Mouse (Mus musculus): ENCODE measurements at regions not wholly inside any gene's neighbourhood (a gene's known extent, or its start where the extent isn't known, plus 50 kb on each side); places are given as distances from the start of the nearest gene placed in this dataset.

DNA sequence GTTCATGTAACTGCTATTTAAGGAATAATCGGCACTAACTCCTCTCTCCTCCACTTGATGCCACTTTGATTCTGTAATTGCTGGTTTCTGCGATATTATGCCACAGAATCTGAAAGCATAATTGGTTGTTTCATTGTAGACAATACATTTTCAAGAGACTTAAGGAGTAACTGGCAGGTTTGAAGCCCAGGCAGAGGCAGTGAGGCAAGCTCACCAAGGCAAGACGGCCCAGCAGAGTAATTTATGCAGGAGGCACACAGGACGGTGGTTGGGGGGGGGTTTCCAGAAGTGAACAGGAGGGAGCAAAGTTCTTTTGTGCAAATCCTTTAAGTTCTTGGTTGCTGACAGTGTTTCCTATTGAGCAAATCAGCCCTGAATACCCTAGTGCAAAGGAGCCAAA lies 249.6 kb downstream of the Drd1 start:
- no peak overlapping the region for H3K27ac ChIP-seq (ENCODE audit: low read depth, low read length)
- no peaks in the 10 kb centered on the region for H3K9me3 ChIP-seq (ENCODE audit: control insufficient read depth, low read length)
- no peak for ATAC-seq (ENCODE audit: low FRiP score)
- no peaks in the 10 kb centered on the region for H3K36me3 ChIP-seq (ENCODE audit: control insufficient read depth, insufficient read depth, low read length)
- no peak for DNase-seq (ENCODE audit: low spot score)
- H3K27me3 ChIP-seq (ENCODE audit: control insufficient read depth, insufficient read depth, low read length), result no peaks in the 10 kb centered on the region
- H3K4me2 ChIP-seq (replicated peaks; ENCODE audit: low read depth, low read length), result no peak overlapping the region
- no peak overlapping the region for H3K9ac ChIP-seq (ENCODE audit: low read depth, low read length)
- H3K4me1 ChIP-seq (replicated peaks; ENCODE audit: control insufficient read depth, insufficient read depth, low read length), result no peaks in the 10 kb centered on the region
- H3K4me3 ChIP-seq (ENCODE audit: low read depth, low read length), result no peak overlapping the region
- WGBS, result 57% methylated on average over 4 of the region's 4 CpGs

DNA sequence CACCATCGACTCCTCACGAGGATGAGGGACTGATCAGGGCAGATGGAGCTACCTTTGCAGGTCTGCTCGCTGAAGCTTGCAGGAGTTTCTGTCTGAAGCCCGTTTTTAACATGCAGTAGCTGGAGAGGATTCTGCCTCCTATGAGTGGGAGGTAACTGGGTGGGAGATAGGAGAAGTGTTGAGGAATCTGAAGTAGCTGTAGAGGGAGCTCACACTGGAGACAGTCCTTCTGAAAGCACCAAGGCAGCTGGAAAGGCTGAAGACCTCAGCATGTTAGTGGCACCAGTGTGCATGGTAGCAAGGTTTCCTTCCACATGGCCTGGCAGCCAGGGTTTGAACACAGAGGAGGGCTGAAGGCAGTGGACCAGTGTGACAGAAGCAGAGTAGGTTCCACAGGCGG lies 254.5 kb downstream of the Drd1 start:
- no peak overlapping the region for H3K4me3 ChIP-seq (ENCODE audit: low read depth, low read length)
- no peak overlapping the region for H3K9ac ChIP-seq (ENCODE audit: low read depth, low read length)
- H3K4me2 ChIP-seq (replicated peaks; ENCODE audit: low read depth, low read length), result no peak overlapping the region
- no peak overlapping the region for H3K27ac ChIP-seq (ENCODE audit: low read depth, low read length)
- ATAC-seq (ENCODE audit: low FRiP score), result no peak
- DNase-seq (ENCODE audit: low spot score), result no peak
- H3K27me3 ChIP-seq (ENCODE audit: control insufficient read depth, insufficient read depth, low read length), result no peaks in the 10 kb centered on the region
- no peaks in the 10 kb centered on the region for H3K36me3 ChIP-seq (ENCODE audit: control insufficient read depth, insufficient read depth, low read length)
- H3K4me1 ChIP-seq (replicated peaks; ENCODE audit: control insufficient read depth, insufficient read depth, low read length), result no peaks in the 10 kb centered on the region
- 86% methylated on average over 5 of the region's 5 CpGs for WGBS
- no peaks in the 10 kb centered on the region for H3K9me3 ChIP-seq (ENCODE audit: control insufficient read depth, low read length)

DNA sequence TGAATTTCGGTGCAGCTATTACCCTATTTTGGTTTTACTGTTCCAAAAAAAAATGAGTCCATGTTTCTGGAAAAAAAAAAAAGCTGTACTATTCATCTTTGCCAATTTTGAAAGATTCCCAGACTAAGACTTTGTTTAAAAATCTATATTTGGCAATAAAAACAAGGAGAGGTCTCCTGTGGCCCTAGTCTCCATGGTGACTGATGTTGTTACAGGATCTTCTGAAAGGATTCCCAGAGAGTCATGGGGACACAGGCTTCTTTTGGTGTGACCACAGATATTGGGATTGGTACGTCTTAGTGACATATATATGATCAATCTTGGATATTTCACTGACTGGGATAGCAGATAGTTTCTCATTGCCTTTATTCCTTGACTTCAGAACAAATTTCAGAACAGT lies 266.7 kb downstream of the Drd1 start:
- H3K36me3 ChIP-seq (ENCODE audit: control insufficient read depth, insufficient read depth, low read length), result no peaks in the 10 kb centered on the region
- H3K4me3 ChIP-seq (ENCODE audit: low read depth, low read length), result no peak overlapping the region
- DNase-seq (ENCODE audit: low spot score) (no peak), ATAC-seq (ENCODE audit: low FRiP score) (no peak)
- H3K4me1 ChIP-seq (replicated peaks; ENCODE audit: control insufficient read depth, insufficient read depth, low read length), result no peaks in the 10 kb centered on the region
- no peak overlapping the region for H3K9ac ChIP-seq (ENCODE audit: low read depth, low read length)
- no peak overlapping the region for H3K27ac ChIP-seq (ENCODE audit: low read depth, low read length)
- no peak overlapping the region for H3K4me2 ChIP-seq (replicated peaks; ENCODE audit: low read depth, low read length)
- H3K27me3 ChIP-seq (ENCODE audit: control insufficient read depth, insufficient read depth, low read length), result no peaks in the 10 kb centered on the region
- H3K9me3 ChIP-seq (ENCODE audit: control insufficient read depth, low read length), result no peaks in the 10 kb centered on the region
- 80% methylated on average over 2 of the region's 2 CpGs for WGBS

DNA sequence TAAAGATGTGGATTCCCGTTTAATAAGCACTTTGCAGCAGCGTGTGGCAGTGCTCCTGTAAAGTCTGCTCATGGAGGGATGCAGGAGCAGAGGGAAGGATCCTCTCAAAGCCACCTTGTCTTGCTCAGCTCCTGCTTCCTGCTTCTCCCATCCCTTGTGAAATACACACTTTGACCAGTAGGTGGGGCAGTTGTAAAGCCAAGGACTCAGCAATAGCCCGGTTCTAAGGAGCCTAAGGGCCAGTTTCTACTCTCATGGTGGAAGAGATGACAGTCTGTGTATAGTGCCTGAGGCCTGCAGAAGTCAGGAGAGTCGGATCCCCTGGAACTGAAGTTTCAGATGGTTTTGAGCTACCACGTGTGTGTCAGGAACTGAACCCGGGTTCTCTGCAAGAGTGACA lies 272.0 kb downstream of the Drd1 start:
- no peaks in the 10 kb centered on the region for H3K4me1 ChIP-seq (replicated peaks; ENCODE audit: control insufficient read depth, insufficient read depth, low read length)
- H3K9ac ChIP-seq (ENCODE audit: low read depth, low read length), result no peak overlapping the region
- ATAC-seq (ENCODE audit: low FRiP score), result no peak
- no peak overlapping the region for H3K27ac ChIP-seq (ENCODE audit: low read depth, low read length)
- DNase-seq (ENCODE audit: low spot score), result peak; percentile 92
- no peak overlapping the region for H3K4me2 ChIP-seq (replicated peaks; ENCODE audit: low read depth, low read length)
- no peaks in the 10 kb centered on the region for H3K36me3 ChIP-seq (ENCODE audit: control insufficient read depth, insufficient read depth, low read length)
- no peaks in the 10 kb centered on the region for H3K27me3 ChIP-seq (ENCODE audit: control insufficient read depth, insufficient read depth, low read length)
- H3K4me3 ChIP-seq (ENCODE audit: low read depth, low read length), result no peak overlapping the region
- no peaks in the 10 kb centered on the region for H3K9me3 ChIP-seq (ENCODE audit: control insufficient read depth, low read length)
- 22% methylated on average over 6 of the region's 6 CpGs for WGBS

DNA sequence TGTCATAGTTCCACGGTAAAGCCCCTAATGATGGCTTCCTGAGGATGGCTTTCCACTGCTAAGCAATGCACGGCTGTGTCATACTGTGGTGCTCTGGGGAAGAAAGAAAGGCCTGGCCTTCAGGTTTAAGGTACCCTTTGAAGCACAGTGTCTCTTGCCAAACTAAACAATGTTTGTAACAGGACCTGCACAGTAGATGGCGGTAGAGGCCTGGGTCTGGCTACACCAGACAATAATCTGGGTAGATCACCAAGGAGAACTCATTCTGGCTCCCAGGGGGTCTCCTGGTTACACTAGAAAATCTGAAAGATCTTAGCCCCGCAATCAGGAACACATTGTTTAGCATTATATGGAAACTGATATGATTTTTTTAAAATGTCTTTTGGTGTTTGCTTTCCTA lies 276.4 kb downstream of the Drd1 start:
- Histone ChIP-seq H3K9me3 (ENCODE audit: control insufficient read depth, low read length) (no peaks in the 10 kb centered on the region), H3K4me3 (ENCODE audit: low read depth, low read length) (no peak overlapping the region), H3K27ac (ENCODE audit: low read depth, low read length) (no peak overlapping the region), H3K4me2 (replicated peaks; ENCODE audit: low read depth, low read length) (no peak overlapping the region), H3K4me1 (replicated peaks; ENCODE audit: control insufficient read depth, insufficient read depth, low read length) (no peaks in the 10 kb centered on the region), H3K36me3 (ENCODE audit: control insufficient read depth, insufficient read depth, low read length) (no peaks in the 10 kb centered on the region), H3K9ac (ENCODE audit: low read depth, low read length) (no peak overlapping the region), H3K27me3 (ENCODE audit: control insufficient read depth, insufficient read depth, low read length) (no peaks in the 10 kb centered on the region)
- ATAC-seq (ENCODE audit: low FRiP score), result no peak
- 54% methylated on average over 4 of the region's 4 CpGs for WGBS
- peak; percentile 59 for DNase-seq (ENCODE audit: low spot score)

DNA sequence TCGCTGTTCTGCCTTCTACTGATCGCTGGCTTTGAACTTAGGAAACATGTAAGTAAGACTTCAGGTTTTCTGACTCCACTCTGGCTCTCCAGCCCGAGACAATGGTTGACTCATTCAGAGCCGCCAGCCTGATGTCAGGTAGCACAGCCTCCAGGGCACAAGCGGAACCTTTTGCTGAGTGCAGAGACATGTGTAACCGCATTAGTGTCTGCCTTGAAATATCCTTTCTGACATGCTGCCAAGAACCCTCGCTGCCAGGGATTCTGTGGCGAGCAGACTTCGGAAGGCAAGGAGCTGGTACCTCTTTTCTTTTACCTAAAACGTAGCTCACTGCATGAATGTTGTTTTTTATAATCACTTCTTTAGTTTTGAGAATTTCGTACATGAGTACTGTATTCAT lies 279.1 kb downstream of the Drd1 start:
- Histone ChIP-seq H3K27me3 (ENCODE audit: control insufficient read depth, insufficient read depth, low read length) (no peaks in the 10 kb centered on the region), H3K36me3 (ENCODE audit: control insufficient read depth, insufficient read depth, low read length) (no peaks in the 10 kb centered on the region), H3K9ac (ENCODE audit: low read depth, low read length) (no peak overlapping the region), H3K27ac (ENCODE audit: low read depth, low read length) (no peak overlapping the region), H3K4me2 (replicated peaks; ENCODE audit: low read depth, low read length) (no peak overlapping the region), H3K4me3 (ENCODE audit: low read depth, low read length) (no peak overlapping the region), H3K9me3 (ENCODE audit: control insufficient read depth, low read length) (no peaks in the 10 kb centered on the region), H3K4me1 (replicated peaks; ENCODE audit: control insufficient read depth, insufficient read depth, low read length) (no peaks in the 10 kb centered on the region)
- WGBS, result 93% methylated on average over 11 of the region's 11 CpGs
- DNase-seq (ENCODE audit: low spot score) (no peak), ATAC-seq (ENCODE audit: low FRiP score) (no peak)

DNA sequence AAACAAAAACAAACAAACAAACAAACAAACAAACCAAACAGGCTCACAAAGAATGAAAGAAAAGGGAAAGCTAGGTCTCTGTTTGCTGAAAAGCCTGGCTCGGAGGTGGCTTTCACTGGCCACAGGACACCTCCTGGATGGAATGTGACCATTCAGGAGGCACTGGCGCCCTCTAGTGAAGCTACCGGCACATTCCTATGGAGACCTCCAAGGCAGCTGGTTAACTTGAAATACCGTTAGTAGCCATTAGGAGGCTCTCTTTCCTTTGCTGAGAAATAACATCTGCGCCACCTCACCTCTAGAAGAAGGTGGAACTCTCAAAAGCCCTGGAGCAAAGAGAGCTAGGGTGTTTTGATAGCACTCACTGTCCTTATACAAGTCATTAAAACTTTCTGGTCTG lies 279.8 kb downstream of the Drd1 start:
- Histone ChIP-seq H3K4me3 (ENCODE audit: low read depth, low read length) (no peak overlapping the region), H3K4me2 (replicated peaks; ENCODE audit: low read depth, low read length) (no peak overlapping the region), H3K36me3 (ENCODE audit: control insufficient read depth, insufficient read depth, low read length) (no peaks in the 10 kb centered on the region), H3K9ac (ENCODE audit: low read depth, low read length) (no peak overlapping the region), H3K9me3 (ENCODE audit: control insufficient read depth, low read length) (no peaks in the 10 kb centered on the region), H3K4me1 (replicated peaks; ENCODE audit: control insufficient read depth, insufficient read depth, low read length) (no peaks in the 10 kb centered on the region), H3K27me3 (ENCODE audit: control insufficient read depth, insufficient read depth, low read length) (no peaks in the 10 kb centered on the region), H3K27ac (ENCODE audit: low read depth, low read length) (no peak overlapping the region)
- WGBS, result 42% methylated on average over 5 of the region's 5 CpGs
- peak; percentile 74 for DNase-seq (ENCODE audit: low spot score)
- no peak for ATAC-seq (ENCODE audit: low FRiP score)

DNA sequence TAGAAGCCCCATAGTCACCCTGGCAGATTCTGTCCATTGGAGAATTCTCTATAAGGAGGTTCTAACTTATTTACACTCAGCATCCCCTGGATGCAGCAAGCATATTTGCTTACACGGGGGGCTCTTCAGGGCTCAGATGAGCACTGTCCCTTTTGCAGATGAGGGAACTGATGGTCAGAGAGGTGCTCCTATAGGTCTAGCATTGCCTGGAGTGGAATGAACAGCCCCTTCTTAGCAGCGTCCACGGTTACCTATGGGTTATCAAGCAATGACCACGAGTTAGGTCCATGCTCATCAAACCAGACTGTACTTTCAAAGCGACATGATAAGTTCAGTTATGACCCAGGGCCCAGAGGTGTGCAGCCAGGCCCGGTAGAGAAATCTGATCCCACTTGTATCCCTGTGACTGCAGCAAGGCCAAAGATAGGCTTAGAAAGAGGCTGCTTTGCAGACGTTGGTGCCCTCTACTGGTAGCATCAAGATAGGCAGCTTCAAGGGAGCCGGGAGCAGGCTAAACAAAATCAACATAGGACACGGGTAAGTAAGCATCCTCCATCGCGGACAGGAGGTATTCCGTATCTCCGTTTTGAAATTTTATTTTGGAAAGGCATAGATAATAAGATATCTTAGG lies 290.8 kb downstream of the Drd1 start:
- no peak; the same call in 1 of the 2 replicates for ATAC-seq (ENCODE audit: low FRiP score)
- WGBS, result 30% methylated on average over 13 of the region's 13 CpGs

DNA sequence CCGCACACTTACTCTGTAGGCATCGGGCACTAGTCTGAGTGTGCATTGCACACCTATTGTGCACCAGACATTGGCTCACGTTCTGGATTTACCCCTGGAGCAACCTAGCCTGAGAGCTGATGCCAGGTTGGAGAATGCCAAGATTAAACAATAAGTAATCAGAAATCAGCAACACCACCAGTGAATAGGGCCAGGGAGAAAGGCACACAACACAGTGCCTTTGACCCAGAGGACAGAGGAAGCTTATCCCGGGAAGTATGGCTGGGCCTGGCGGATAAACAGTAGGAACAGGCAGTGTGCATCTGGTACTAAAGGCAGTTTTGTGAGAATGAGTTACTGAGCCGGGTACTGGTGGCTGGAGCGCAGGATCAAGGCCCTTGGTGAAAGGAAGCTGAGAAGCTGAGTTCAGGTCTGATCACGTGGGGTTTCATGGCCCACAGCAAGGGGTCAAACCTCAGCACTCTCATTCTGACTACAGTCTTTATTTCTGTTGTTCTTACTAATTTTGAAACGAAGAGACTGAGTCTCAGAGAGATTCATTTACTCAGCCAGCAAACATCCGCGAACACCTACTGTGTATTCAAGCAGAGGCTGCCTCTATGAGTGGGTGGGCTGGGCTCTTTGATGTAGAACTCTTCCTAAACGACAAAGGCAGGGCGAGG lies 284.8 kb upstream of the Msx2 start:
- H3K4me1 ChIP-seq (replicated peaks; ENCODE audit: control insufficient read depth, insufficient read depth, low read length), result no peaks in the 10 kb centered on the region; the same call in 1 of the 2 replicates
- H3K36me3 ChIP-seq (ENCODE audit: control insufficient read depth, insufficient read depth, low read length), result no peaks in the 10 kb centered on the region
- H3K27me3 ChIP-seq (ENCODE audit: control insufficient read depth, insufficient read depth, low read length), result no peaks in the 10 kb centered on the region
- ATAC-seq (ENCODE audit: low FRiP score) (no peak), DNase-seq (ENCODE audit: low spot score) (no peak)
- H3K4me2 ChIP-seq (replicated peaks; ENCODE audit: low read depth, low read length), result no peak overlapping the region
- H3K27ac ChIP-seq (ENCODE audit: low read depth, low read length), result no peak overlapping the region
- H3K9me3 ChIP-seq (ENCODE audit: control insufficient read depth, low read length), result no peaks in the 10 kb centered on the region
- H3K4me3 ChIP-seq (ENCODE audit: low read depth, low read length), result no peak overlapping the region
- no peak overlapping the region for H3K9ac ChIP-seq (ENCODE audit: low read depth, low read length)
- WGBS, result 68% methylated on average over 13 of the region's 13 CpGs

More for the DNA sequence above, 290.8 kb downstream of the Drd1 start:
- Histone ChIP-seq H3K4me2 (replicated peaks; ENCODE audit: low read depth, low read length) (no peak overlapping the region), H3K27ac (ENCODE audit: low read depth, low read length) (no peak overlapping the region), H3K4me1 (replicated peaks; ENCODE audit: control insufficient read depth, insufficient read depth, low read length) (no peaks in the 10 kb centered on the region), H3K36me3 (ENCODE audit: control insufficient read depth, insufficient read depth, low read length) (no peaks in the 10 kb centered on the region), H3K9ac (ENCODE audit: low read depth, low read length) (no peak overlapping the region), H3K27me3 (ENCODE audit: control insufficient read depth, insufficient read depth, low read length) (no peaks in the 10 kb centered on the region), H3K9me3 (ENCODE audit: control insufficient read depth, low read length) (no peaks in the 10 kb centered on the region), H3K4me3 (ENCODE audit: low read depth, low read length) (no peak overlapping the region)
- peak; percentile 85 for DNase-seq (ENCODE audit: low spot score)
